Mouse (Mus musculus): Measurements from ENCODE around the gene Kirrel3. TPM values are rescaled to one million over a fixed set of nuclear protein-coding genes. Genes with fewer than 3 reads are reported as not detected.

Kirrel3 gene
- polyA plus RNA-seq, 1 experiment from 2014 or later, result 0.60 TPM

DNA sequence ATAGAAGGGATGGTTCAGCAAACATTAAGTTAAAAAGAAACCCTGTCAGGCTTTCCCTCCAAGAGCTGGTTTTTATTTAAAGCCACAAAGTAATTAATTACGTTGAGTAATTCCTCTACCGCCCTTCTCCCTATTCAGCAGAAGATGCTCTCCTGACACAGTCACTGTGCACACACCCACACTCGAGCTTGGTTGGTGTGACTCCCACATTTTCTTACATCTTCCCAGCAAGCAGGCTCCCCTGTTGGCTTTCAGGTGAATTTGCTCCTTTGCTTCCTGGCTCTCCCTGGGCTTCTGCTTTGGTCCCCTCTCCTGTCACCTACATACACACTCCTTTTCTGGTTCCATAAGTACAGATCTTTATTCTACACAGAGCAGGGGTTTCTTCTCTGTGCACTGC, 203.7 kb downstream of the Kirrel3 start:
- H3K4me3 ChIP-seq (ENCODE audit: low read depth, low read length), result no peak overlapping the region
- H3K4me2 ChIP-seq (replicated peaks; ENCODE audit: low read depth), result no peak overlapping the region
- H3K27me3 ChIP-seq (replicated peaks; ENCODE audit: control insufficient read depth, insufficient read depth, low read length), result no peaks in the 10 kb centered on the region
- no peaks in the 10 kb centered on the region for H3K36me3 ChIP-seq (ENCODE audit: control insufficient read depth, insufficient read depth)
- no peak for TF ChIP-seq CTCF (IDR thresholded peaks at IDR 0.05; ENCODE audit: low read depth)
- no peaks in the 10 kb centered on the region for H3K4me1 ChIP-seq (replicated peaks; ENCODE audit: control insufficient read depth, insufficient read depth, low read length)
- 50% methylated on average over 3 of the region's 3 CpGs for WGBS
- H3K9me3 ChIP-seq (ENCODE audit: control insufficient read depth), result no peaks in the 10 kb centered on the region
- H3K9ac ChIP-seq (ENCODE audit: low read depth, low read length), result no peak overlapping the region
- ATAC-seq, result no peak
- H3K27ac ChIP-seq (ENCODE audit: low read depth, low read length), result no peak overlapping the region

DNA sequence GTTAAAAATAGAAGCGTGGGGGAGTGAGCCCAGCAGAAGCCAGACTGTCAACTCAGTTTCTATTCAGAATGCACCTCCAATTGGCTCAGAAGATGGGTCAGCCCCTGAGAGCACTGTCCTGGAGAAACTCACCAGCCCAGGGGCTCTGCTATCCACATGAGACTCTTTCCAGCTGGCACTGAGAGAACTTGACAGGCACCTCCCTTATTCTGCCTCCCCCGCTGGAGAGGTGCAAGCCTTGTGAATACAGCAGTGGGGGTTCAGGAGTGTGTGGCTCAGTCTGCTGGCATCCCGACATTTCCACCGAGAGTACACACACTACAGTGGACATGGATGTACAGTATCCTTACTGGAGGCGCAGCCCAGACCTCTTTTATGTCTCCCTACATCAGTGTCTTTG, 210.0 kb downstream of the Kirrel3 start:
- no peaks in the 10 kb centered on the region for H3K9me3 ChIP-seq (ENCODE audit: control insufficient read depth)
- no peak overlapping the region for H3K4me3 ChIP-seq (ENCODE audit: low read depth, low read length)
- WGBS, result 78% methylated on average over 5 of the region's 5 CpGs
- no peak for TF ChIP-seq CTCF (IDR thresholded peaks at IDR 0.05; ENCODE audit: low read depth)
- H3K27ac ChIP-seq (ENCODE audit: low read depth, low read length), result no peak overlapping the region
- no peaks in the 10 kb centered on the region for H3K4me1 ChIP-seq (replicated peaks; ENCODE audit: control insufficient read depth, insufficient read depth, low read length)
- H3K4me2 ChIP-seq (replicated peaks; ENCODE audit: low read depth), result no peak overlapping the region
- ATAC-seq, result no peak
- no peaks in the 10 kb centered on the region for H3K36me3 ChIP-seq (ENCODE audit: control insufficient read depth, insufficient read depth)
- no peak overlapping the region for H3K9ac ChIP-seq (ENCODE audit: low read depth, low read length)
- no peaks in the 10 kb centered on the region for H3K27me3 ChIP-seq (replicated peaks; ENCODE audit: control insufficient read depth, insufficient read depth, low read length)

GRCm38 (mm10) chr9:34703547-34704300, 218.0 kb downstream of the Kirrel3 start:
- Histone ChIP-seq H3K4me1 (replicated peaks; ENCODE audit: control insufficient read depth, insufficient read depth, low read length) (no peaks in the 10 kb centered on the region; the same call in 1 of the 2 replicates), H3K36me3 (ENCODE audit: control insufficient read depth, insufficient read depth) (no peaks in the 10 kb centered on the region), H3K9ac (ENCODE audit: low read depth, low read length) (no peak overlapping the region), H3K4me3 (ENCODE audit: low read depth, low read length) (no peak overlapping the region), H3K27me3 (replicated peaks; ENCODE audit: control insufficient read depth, insufficient read depth, low read length) (no peaks in the 10 kb centered on the region), H3K9me3 (ENCODE audit: control insufficient read depth) (no peaks in the 10 kb centered on the region), H3K4me2 (replicated peaks; ENCODE audit: low read depth) (no peak overlapping the region), H3K27ac (ENCODE audit: low read depth, low read length) (no peak overlapping the region)
- 81% methylated on average over 12 of the region's 12 CpGs for WGBS
- TF ChIP-seq CTCF (IDR thresholded peaks at IDR 0.05; ENCODE audit: low read depth), result no peak
- ATAC-seq, result no peak

DNA sequence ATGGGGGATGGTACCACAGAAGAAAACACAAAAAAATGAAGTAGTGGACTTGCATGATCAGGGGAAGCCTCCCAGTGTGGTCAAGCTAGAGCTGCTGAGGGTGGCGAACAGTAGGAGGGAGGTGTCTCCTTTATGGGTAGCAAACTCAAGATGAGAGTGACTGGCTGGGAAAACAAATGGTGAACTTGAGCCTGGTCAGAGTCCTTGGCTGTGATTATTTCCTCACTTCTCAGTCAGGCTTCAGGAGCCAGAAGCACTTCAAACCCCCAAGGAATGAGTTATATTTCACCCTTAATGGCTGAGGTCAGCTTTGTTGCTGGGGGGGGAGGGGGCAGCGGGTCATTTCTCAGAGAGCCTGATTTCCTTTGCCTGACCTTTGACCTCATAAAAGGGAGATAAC, 218.7 kb downstream of the Kirrel3 start:
- Histone ChIP-seq H3K4me2 (replicated peaks; ENCODE audit: low read depth) (peak overlapping the region; percentile 3; the same call in 1 of the 2 replicates), H3K36me3 (ENCODE audit: control insufficient read depth, insufficient read depth) (no peaks in the 10 kb centered on the region), H3K27ac (ENCODE audit: low read depth, low read length) (no peak overlapping the region), H3K9ac (ENCODE audit: low read depth, low read length) (no peak overlapping the region), H3K4me3 (ENCODE audit: low read depth, low read length) (no peak overlapping the region), H3K4me1 (replicated peaks; ENCODE audit: control insufficient read depth, insufficient read depth, low read length) (no peaks in the 10 kb centered on the region; the same call in 1 of the 2 replicates), H3K27me3 (replicated peaks; ENCODE audit: control insufficient read depth, insufficient read depth, low read length) (no peaks in the 10 kb centered on the region), H3K9me3 (ENCODE audit: control insufficient read depth) (no peaks in the 10 kb centered on the region)
- peak; percentile 75 for ATAC-seq
- no peak for TF ChIP-seq CTCF (IDR thresholded peaks at IDR 0.05; ENCODE audit: low read depth)
- 5% methylated on average over 2 of the region's 2 CpGs for WGBS

DNA sequence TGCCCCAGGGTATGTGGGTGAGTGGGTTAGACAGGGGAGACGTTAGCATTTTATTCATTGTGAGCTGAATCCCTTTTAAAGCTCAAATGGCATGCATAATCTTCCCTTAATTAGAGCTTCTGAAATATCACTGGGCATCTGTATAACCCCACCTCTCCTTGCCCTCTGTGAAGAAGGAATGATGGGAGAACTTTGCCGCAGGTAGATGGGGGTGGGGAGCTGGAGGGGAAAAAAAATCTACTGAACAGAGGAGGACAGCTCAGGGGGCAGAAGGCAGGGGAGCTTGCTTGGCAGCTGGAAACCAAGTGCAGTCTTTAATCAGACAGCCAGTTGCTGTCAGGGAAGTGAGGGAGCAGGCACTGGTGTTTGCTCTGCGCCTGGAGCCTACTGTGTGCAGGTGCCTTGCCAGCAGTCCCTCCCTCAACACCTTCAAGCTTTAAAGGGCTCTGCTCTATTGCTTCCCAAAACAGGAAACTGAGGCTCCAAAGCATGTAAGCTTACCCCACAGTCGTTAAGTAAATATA, 220.7 kb downstream of the Kirrel3 start:
- Histone ChIP-seq H3K9me3 (ENCODE audit: control insufficient read depth) (no peaks in the 10 kb centered on the region), H3K36me3 (ENCODE audit: control insufficient read depth, insufficient read depth) (no peaks in the 10 kb centered on the region), H3K27me3 (replicated peaks; ENCODE audit: control insufficient read depth, insufficient read depth, low read length) (no peaks in the 10 kb centered on the region), H3K4me3 (ENCODE audit: low read depth, low read length) (no peak overlapping the region), H3K27ac (ENCODE audit: low read depth, low read length) (no peak overlapping the region), H3K4me1 (replicated peaks; ENCODE audit: control insufficient read depth, insufficient read depth, low read length) (no peaks in the 10 kb centered on the region; the same call in 1 of the 2 replicates), H3K4me2 (replicated peaks; ENCODE audit: low read depth) (no peak overlapping the region), H3K9ac (ENCODE audit: low read depth, low read length) (no peak overlapping the region)
- no peak for TF ChIP-seq CTCF (IDR thresholded peaks at IDR 0.05; ENCODE audit: low read depth)
- WGBS, result 52% methylated on average over 4 of the region's 4 CpGs
- no peak for ATAC-seq

GRCm38 (mm10) chr9:34708691-34709090, 223.0 kb downstream of the Kirrel3 start:
- TF ChIP-seq CTCF (IDR thresholded peaks at IDR 0.05; ENCODE audit: low read depth), result no peak
- ATAC-seq, result no peak
- Histone ChIP-seq H3K4me1 (replicated peaks; ENCODE audit: control insufficient read depth, insufficient read depth, low read length) (no peaks in the 10 kb centered on the region), H3K4me3 (ENCODE audit: low read depth, low read length) (no peak overlapping the region), H3K9me3 (ENCODE audit: control insufficient read depth) (no peaks in the 10 kb centered on the region), H3K36me3 (ENCODE audit: control insufficient read depth, insufficient read depth) (no peaks in the 10 kb centered on the region), H3K27ac (ENCODE audit: low read depth, low read length) (no peak overlapping the region), H3K9ac (ENCODE audit: low read depth, low read length) (no peak overlapping the region), H3K4me2 (replicated peaks; ENCODE audit: low read depth) (no peak overlapping the region), H3K27me3 (replicated peaks; ENCODE audit: control insufficient read depth, insufficient read depth, low read length) (no peaks in the 10 kb centered on the region)
- 76% methylated on average over 6 of the region's 6 CpGs for WGBS
